Mouse (Mus musculus) naive thymus-derived CD4-positive, alpha-beta T cell, adult 2 months (primary cell): ENCODE measurements around the gene Auh.

Experiments
- DNase-seq: peaks from one replicate; pipeline ENCODE4 v3.0.0-alpha.2; 2011; ENCODE audit warnings: low read depth

Auh gene

DNA sequence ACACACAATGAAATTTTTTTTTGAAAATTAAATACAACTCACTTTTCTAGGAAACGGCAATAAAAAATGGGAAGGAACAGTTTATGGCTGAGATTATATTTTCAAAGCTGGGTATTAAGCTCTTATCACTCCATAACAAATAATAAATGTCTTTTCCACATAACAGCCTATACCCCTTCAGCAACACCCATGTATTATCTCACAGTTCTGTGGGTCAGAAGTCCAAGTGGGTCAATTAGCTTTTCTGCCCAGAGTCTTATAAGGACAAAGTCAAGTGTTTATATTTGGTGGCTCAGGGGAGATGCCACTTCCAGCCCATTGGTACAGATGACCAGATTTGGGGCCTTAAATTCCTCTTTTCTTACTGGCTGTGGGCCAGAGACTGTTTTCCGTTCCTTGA, 129.4 kb downstream of the Auh start:
- no peak for DNase-seq

DNA sequence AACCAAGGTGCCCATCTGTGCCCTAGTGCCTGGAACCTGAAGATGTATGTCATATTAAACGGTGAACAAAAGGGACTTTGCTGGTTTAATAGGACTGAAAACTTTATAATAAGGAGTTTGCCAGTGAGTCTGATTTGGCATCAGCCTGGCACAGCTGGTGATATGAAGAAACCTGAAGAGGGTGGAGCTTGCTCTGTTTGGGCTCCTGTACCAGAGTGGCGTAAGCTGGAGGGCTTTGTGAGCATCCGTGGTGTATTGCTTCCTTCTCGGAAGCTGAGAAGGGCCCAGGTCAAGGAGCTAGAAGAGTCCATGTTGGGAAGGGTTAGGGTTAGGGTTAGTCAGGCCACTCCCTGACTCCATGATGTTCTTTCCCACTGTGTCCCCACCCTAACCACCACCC, 135.2 kb downstream of the Auh start:
- DNase-seq, result no peak

DNA sequence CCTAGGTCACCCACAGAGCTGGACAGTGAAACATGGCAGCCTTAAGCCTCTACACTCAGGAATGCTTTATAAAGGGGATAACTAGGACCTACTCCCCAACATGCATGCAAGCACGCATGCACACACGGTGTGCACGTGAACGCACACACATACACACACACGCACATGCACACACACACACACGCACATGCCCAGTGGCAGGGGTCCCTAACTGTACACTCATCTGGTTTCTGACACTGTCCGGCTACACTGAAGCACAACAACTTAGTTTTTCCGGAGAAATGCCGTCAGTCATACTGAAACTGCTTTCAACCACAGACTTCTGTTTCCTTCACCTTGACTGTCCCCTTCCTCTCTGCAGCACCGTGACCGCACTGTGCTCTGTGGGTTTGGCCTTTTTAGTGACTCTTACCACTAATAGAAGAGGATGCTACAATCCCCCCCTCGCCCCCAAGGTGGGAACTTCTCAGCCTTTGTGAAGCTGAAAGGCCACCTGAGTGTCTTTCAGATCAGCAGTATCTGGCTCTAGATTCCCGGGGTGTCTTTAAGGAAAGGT, 136.0 kb downstream of the Auh start:
- peak; percentile 66 for DNase-seq

DNA sequence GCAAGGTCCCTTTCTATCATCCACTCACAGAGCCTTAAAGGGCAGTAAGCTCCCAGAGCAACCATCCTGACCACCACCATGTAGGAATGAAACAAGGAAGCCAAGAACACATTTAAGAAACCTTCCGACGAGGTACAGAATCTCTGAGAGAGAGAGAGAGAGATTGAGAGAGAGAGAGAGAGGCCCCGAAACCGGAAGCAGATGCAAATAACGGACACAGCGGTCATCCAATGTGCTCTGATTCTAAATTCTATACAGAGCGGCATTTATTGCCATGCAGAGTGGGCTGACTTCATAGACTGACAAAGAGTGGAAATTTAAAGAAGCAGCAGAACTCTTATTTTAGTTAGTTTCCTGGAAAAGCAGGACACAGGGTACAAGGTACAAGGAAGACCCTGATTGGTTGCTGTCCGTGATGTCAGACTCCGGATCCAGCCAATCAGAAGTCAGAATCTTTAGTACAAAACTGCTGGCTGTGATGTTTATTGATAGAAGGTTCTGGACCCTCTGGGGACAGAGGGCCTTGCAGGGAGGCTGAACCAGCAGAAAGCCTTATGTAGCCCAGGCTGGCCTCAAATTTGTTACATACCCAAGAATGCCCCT, 137.1 kb downstream of the Auh start:
- DNase-seq, result no peak

DNA sequence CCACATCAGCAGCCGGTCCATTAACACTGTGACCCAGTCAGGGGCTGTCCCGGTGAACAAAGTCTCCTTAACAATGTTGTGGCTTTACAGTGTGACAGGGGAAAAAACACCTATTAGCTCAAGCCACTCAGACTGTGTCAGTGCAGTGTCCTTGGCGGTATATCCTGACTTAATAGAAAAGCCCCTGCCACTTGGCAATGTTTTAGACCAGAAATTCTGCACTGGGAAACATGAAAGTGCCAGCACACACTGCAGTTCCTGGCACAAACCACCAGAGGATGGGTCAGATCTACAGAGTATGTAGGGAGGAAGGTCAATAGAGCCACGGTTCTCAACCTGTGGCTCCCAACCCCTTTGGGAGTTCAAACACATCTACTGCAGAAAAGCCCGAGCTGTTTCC, 138.6 kb downstream of the Auh start:
- DNase-seq, result no peak
